In genomic region chr16:41653261-41653660, GRCm38 (mm10) we compare ENCODE assay signal across 20 mouse cellular contexts.
DNase-seq lines count a peak whose midpoint lies in the region; ATAC-seq and TF ChIP-seq lines count a peak whose summit lies in the region.
"Had no signal": no experiment of that assay in that cellular context is flagged by ENCODE, and none has a peak within 500 bp of the region (broad histone marks: within the 10 kb centered on the region; RNA-seq: fewer than 3 reads in every experiment).

No protein-coding gene starts in this region.

- no peak overlapping the region for H3K9ac ChIP-seq in liver, embryonic 12.5 days
- H3K9ac ChIP-seq: forebrain, embryonic 13.5 days; forebrain, postnatal 0 days; heart, embryonic 12.5 days; hindbrain, embryonic 15.5 days had no signal

- TF ChIP-seq CTCF in layer of hippocampus, adult 2 months (conservative IDR thresholded peaks at IDR 0.05), result peak; percentile 22; the same call in 1 of the 2 replicates

- H3K4me3 ChIP-seq in layer of hippocampus, adult 2 months, result no peak overlapping the region
- H3K4me3 ChIP-seq in liver, embryonic 12.5 days, result no peak overlapping the region
- H3K4me3 ChIP-seq: embryonic facial prominence, embryonic 10.5 days; forebrain, embryonic 13.5 days; gastrocnemius, adult 2 months; heart, embryonic 12.5 days; hindbrain, embryonic 15.5 days had no signal

- ATAC-seq in liver, embryonic 12.5 days, result no peak
- ATAC-seq: activated CD4-positive, CD25-positive, alpha-beta regulatory T cell, adult 4 months; forebrain, embryonic 13.5 days; forebrain, postnatal 0 days; intestine, embryonic 16.5 days; Patski had no signal

- no peak overlapping the region for H3K4me2 ChIP-seq in liver, embryonic 12.5 days
- H3K4me2 ChIP-seq: forebrain, embryonic 13.5 days; heart, embryonic 12.5 days; hindbrain, embryonic 15.5 days had no signal

- no peak for DNase-seq in layer of hippocampus, adult 2 months (ENCODE audit: low spot score in 2 of 2)
- no peak for DNase-seq in layer of hippocampus, adult 9-10 months (ENCODE audit: low spot score)
- DNase-seq in cerebellum, adult 8-10 months, result peak; percentile 68
- DNase-seq in cerebellum, postnatal 14 days, result peak; percentile 46 to 73
- DNase-seq in frontal cortex, postnatal 25 days (ENCODE audit: low spot score in 2 of 2), result no peak
- DNase-seq in right cerebral cortex, adult 18-20 months, result no peak
- DNase-seq: adrenal gland, postnatal 14 days; forebrain, postnatal 0 days; gastrocnemius, adult 2 months; gastrocnemius, postnatal 25 days; heart, postnatal 36 days had no signal

- no peaks in the 10 kb centered on the region for H3K4me1 ChIP-seq in liver, embryonic 12.5 days
- H3K4me1 ChIP-seq: forebrain, embryonic 13.5 days; heart, embryonic 12.5 days; hindbrain, embryonic 15.5 days had no signal

- no peaks in the 10 kb centered on the region for H3K36me3 ChIP-seq in liver, embryonic 12.5 days
- H3K36me3 ChIP-seq: embryonic facial prominence, embryonic 10.5 days; heart, embryonic 12.5 days; hindbrain, embryonic 15.5 days had no signal

- WGBS in liver, embryonic 12.5 days (ENCODE audit: insufficient replicate concordance), result 69% methylated on average over 2 of the region's 2 CpGs

- no peaks in the 10 kb centered on the region for H3K27me3 ChIP-seq in liver, embryonic 12.5 days (replicated peaks)
- H3K27me3 ChIP-seq: CH12.LX; forebrain, embryonic 13.5 days; heart, embryonic 12.5 days; hindbrain, embryonic 15.5 days had no signal

- no peak overlapping the region for H3K27ac ChIP-seq in layer of hippocampus, adult 2 months
- no peak overlapping the region for H3K27ac ChIP-seq in liver, embryonic 12.5 days
- H3K27ac ChIP-seq: embryonic facial prominence, embryonic 10.5 days; forebrain, embryonic 13.5 days; gastrocnemius, adult 2 months; hindbrain, embryonic 15.5 days had no signal

- no peaks in the 10 kb centered on the region for H3K9me3 ChIP-seq in liver, embryonic 12.5 days (replicated peaks)
- H3K9me3 ChIP-seq: embryonic facial prominence, embryonic 10.5 days; forebrain, embryonic 13.5 days; heart, embryonic 12.5 days; hindbrain, embryonic 15.5 days had no signal

Comparison
In these comparisons a context has a peak if more than half of its experiments do, and no peak if none do; other contexts are left out.
1. DNase-seq: peak in cerebellum, adult 8-10 months (single experiment) and cerebellum, postnatal 14 days (2 of 2); none in layer of hippocampus, adult 2 months (0 of 2), layer of hippocampus, adult 9-10 months (single experiment), frontal cortex, postnatal 25 days (0 of 2) and right cerebral cortex, adult 18-20 months (single experiment).